Mouse (Mus musculus): ENCODE measurements around the gene Aldh1l1.

Aldh1l1 gene

DNA sequence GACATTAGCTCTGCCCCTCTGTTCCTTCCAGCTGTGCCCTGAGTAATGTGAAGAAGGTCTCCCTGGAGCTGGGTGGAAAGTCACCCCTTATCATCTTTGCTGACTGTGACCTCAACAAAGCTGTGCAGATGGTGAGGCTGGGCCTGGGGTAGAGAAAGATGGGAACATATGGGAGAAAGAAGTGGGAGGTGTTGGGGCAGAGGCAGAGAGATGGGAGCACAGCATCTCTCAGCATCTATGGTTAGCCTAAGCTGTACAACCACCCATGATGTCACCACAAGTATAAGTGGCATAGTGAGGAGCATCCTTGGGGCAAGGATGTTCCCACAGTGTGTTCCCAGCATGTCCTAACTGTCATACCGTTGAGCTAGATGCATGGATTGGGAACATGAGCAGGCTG lies 104.5 kb downstream of the Aldh1l1 start:
- DNase-seq (ENCODE audit: low spot score in 2 of 2) = no peak

DNA sequence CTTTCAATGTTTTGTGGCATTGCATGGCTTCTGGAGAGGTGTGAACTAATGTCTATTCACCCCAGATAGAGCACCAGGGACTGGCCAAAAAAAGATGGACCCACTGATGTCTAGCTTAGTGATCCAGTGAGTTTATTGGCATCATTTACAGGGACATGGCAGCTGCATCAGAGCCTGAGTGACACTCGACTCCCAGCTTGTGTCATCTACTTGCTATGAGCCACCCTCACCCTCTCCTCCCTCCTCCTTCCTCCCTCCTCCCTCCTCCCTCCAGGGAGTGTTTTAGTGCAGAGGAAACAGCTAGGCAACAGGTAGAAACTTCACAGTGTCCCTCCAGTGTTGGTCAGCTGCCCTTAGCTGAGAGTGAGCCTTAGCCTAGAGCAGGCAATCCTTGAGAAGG lies 108.7 kb downstream of the Aldh1l1 start:
- no peak for DNase-seq (ENCODE audit: low spot score in 2 of 2)

DNA sequence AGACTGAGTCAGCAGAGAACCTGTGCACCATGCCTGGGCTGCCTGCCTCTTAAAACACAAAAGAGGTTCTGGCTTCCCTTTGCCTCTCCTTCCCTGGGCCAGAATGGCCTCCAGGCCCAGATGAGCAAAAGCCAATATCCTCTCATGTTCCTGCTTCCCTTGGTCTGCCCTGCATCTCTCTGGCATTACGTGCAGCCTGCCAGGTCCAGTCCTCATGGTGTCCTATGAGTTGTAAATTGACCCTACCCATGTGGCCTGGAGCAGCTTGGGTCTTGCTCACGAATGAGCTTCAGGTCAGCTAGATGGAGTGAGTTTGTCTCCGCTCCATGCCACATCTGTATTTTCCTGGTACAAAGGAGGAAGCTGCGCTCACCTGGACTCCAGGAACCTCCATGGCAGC lies 110.8 kb downstream of the Aldh1l1 start:
- no peak for DNase-seq (ENCODE audit: low spot score in 2 of 2)

DNA sequence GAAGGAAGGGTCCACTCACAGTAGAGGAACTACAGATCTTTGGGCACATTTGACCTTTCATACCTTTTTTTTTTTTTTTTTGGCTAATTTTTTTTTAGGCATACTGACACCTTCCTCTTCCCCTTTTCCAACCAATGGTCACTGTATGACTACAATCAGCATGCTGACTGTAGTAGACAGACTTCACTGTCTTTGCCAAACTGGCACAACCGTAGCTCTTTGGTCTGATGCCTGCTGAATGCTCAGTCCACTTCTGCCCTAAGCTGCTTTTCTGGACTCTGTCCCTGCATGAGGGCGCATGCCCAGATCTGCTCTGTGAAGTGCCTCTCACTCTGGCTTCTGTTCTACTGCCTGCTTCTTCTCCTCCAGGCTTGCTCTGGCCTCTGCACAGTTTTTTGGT lies 111.4 kb downstream of the Aldh1l1 start:
- peak; percentile 78 to 79 for DNase-seq (ENCODE audit: low spot score in 2 of 2)

DNA sequence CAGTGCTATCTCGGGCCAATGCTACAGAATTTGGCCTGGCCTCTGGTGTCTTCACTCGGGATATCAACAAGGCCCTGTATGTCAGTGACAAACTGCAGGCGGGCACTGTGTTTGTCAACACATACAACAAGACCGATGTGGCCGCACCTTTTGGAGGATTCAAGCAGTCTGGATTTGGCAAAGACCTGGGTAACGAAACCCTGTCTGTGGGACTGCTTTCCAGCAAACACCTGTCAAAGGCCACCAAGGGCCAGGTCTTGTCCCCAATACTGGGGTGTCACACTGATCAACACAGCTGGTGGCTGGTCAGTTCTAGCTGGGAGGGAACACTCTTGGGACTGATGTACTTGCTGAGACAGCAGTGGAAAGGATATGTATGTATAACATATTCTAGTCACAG lies 112.0 kb downstream of the Aldh1l1 start:
- no peak for DNase-seq (ENCODE audit: low spot score in 2 of 2)

DNA sequence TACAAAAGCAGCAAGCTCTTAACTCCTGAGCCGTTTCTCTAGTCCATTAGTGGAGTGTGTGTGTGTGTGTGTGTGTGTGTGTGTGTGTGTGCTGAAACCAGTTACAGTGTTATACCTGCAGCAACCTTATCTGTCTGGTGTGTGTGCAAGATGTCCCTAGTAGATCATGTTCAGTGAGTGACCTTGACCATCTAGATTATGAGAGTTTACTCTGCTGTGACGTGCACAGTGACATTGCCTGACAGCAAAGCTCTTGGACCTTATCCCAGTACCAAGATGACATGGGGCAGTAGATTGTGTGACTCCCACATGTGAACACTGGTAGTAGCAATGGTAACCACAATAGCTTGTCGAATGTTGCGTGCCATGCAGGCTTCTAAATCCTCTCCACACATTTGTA lies 114.1 kb downstream of the Aldh1l1 start:
- no peak for DNase-seq (ENCODE audit: low spot score in 2 of 2)

DNA sequence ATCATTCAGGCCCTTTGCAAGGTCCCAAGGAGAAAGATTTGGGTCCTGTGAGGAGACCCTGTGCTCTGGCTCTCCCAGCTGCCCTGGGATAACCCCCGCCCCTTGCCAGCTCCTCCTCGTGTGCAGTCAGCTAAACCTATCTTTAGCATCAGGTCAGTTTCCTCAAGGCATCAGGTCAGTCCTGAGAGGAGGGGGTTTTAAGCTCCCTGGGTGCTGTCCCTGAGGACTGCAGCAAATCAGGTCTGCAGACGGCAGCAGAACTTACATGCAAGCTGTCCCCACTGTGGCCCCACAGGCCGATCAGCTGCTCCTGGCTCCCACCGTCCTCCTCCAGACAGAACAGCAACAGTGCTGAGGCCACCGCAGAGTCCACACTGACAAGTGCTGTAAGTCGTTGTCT lies 115.5 kb downstream of the Aldh1l1 start:
- no peak for DNase-seq (ENCODE audit: low spot score in 2 of 2)

DNA sequence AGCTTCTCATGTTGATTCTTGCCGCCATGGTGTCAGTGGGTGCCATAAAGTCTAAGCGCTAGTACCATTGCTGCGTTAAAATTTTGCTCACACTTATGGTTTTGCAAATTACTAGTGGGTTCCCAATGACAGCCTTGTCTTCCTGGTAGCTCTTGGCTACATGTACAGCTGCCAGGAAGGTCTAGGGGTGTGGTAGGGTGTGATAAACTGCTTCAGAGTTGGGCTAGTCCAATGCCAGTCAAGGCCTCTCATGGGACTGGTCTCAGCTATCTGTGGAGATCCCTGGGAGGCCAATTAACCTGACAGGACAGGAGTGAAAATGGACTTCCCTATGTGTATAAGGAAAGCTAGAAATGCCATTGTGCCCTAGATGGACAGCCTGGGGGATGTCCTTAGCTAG lies 116.1 kb downstream of the Aldh1l1 start:
- no peak for DNase-seq (ENCODE audit: low spot score in 2 of 2)

DNA sequence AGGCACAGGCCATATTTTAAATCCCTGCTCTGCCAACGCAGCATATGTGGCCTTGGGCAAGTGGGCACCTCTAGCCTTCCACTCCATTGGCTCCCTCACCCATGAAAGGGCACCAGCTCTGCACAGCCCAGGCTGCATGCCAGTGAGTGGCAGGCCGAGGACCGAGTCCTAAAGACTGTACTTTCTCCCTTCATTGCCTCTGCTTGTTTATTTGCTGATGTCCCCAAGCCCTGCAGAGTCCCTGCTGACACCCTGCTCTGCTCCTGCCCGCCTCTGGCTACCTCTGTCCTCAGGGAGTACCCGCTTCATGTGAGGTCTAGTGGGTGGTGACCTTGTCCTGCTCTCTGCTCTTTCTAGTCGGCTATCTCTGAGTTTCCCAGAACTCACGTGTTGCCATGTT lies 116.9 kb downstream of the Aldh1l1 start:
- DNase-seq (ENCODE audit: low spot score in 2 of 2) = no peak

DNA sequence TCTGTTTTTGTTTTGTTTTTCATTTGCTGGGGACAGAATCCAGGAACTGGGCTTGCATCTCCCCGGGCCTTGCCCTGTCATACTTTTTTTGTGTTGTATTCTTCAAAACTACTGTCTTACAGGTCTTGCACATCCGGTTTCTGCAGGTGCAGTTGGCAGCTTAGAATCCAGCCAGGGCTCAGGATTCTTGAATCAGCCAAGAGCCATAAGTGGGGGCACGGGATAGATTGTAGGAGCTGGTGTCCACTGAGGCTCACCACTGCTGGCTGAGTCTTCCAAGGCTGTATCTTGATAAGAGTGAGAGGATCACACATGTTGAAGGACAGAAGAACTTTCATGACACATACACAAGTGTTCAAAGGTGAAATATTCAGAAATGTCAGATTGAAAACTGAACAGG lies 117.9 kb downstream of the Aldh1l1 start:
- DNase-seq (ENCODE audit: low spot score in 2 of 2) = no peak

DNA sequence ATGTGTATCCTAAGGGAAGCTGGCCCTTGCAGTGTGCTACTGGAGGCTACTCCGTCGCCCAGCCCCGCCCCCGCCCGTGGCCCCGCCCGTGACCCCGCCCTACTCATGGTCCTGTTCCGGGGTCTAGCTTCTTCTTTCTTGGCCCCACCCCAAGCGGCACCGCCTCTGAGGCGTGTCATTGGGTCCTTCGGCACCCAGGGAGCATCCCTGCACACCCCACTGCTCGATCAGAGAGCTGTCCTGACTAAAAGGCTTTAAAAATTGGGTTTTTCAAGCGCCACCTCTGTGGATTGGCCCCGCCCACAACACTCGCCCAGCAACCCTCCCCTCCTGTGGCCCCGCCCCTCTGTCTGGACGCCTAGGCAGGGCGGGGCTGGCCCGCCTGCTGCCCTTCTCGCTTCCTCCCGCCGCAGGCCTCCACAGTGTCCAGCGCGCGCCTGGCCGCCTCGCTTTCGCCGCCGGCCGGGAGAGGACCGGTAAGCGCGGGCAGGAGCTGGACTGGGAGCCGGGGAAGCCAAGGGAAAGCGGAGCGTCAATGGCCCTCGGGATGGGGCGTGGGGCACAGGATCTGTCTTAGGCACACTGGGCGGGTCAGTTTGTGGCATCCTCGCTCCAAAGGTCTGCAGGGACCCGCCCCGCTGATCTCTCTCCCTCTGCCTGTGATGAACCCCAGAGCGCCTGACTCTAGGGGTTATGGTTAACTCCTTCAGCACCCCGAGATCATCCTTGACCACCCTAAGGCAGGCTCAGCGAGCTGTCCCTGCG lies 118.5 kb downstream of the Aldh1l1 start, which contains the start of gene Slc41a3:
Slc41a3 (plus strand) TSS at position 193 of the 765 bp plus-strand sequence.
- peak; percentile 88 for DNase-seq (ENCODE audit: low spot score in 2 of 2)

DNA sequence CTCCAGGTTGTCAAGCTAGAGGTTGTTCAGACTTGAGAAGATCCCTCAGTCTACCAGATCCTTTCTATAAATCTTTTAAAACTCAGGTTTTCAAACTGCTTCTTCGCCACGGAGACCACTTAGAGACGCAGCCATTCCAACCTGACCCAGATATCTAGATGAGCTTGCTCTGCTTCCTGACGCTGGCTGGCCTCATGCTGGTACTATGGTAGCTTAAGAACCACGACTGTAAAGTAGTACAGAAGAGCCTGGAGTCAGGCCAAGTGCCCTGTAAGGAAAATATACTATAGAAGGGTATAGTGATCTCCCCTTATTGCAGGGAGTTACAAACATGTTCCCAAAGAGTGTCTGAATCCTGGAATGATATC lies 119.1 kb downstream of the Aldh1l1 start:
- DNase-seq (ENCODE audit: low spot score in 2 of 2) = peak in 1 of 2 experiments; percentile 39

DNA sequence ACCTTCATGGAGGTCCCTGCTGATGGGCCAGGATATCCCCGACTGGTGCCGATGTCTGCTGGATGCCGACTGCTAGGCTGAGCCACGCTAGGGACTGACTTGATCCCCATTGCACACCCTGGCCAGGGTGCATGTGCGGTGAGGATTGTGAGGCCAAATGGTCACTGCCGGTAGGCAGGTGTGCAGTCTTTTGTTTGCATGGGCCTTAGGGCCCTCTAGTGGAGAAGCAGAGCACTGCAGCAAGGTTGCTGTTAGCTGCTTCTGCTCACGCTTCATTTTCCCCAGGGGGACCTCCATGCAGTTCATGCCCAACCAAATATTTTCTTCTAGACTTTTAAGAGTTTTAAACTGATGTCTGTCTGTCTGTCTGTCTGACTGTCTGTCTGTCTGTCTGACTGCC lies 120.3 kb downstream of the Aldh1l1 start:
- DNase-seq (ENCODE audit: low spot score in 2 of 2) = peak; percentile 49 to 66

DNA sequence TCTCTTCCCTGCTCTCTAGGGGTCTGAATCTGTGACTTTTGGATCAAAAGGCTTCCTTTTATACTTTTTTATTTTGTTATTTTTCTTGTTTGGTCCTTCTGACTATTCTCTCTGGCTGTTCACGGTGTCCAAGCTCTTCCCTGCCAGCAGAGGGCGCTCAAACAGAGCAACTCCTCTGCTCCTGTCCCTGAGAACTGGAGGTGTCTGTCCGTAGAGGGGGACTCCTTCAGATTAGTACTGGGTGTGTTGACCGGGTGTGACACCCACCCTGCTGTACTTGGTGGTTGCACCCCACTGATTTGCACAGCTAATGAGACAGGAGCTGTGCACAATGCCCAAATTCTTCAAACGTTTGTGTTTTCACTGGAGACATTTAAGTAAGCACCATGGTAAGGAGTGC lies 121.0 kb downstream of the Aldh1l1 start:
- DNase-seq (ENCODE audit: low spot score in 2 of 2) = peak; percentile 45 to 70

DNA sequence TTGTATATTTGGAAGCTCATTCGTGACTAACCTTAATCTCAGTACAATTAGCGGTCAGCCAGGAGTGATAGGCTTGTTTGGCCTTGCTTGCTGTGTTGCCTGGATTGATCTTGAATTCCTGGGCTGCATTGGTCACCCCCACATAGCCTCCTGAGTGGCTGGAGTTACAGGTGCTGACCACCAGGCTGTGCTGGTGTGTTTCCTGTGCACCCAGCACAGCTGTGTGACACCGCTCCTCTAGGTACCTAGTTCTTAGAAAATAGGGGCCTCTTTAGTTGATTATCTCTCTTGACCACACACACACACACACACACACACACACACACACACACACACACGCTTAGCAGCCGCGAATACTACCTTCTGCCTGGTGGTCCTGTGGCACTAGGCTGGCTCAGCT lies 122.0 kb downstream of the Aldh1l1 start:
- no peak for DNase-seq (ENCODE audit: low spot score in 2 of 2)

DNA sequence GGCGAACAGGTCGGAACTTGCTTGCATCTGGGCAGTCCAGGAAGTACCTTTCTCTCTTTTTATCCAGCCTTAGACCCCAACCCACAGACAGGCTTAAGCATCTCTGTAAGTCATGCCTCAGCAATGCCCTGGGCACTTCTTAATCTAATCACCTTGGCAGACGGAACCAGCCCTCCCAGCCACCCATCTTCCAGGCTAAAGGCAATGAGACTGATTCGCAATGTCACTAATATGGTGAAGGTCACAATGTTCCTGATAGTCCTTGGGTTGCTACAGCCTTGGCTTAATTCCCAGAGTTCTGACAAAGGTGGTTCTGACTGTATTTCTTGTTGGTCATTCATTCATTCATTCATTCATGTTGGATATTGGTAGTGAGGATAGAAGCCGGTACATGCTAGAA lies 124.0 kb downstream of the Aldh1l1 start:
- no peak for DNase-seq (ENCODE audit: low spot score in 2 of 2)

DNA sequence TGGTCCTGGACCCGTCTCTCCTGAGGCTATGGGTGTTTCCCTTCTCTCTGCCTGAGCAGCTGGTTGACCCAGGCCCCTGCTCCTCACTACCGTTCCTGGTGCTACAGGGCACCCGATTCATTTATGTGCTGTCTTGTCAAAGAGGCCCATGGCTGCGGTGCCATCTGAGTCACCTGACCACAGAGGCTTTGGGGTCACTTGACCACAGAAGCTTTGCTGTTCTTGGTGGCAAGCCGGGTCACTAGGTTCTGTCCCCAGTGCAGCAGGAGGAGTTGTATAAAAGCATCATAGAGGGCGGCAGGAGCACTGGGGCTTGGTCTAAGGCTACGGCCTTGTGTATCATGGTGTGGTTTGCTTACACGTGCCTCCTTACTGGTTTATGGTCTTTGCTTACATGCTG lies 127.0 kb downstream of the Aldh1l1 start:
- DNase-seq (ENCODE audit: low spot score in 2 of 2) = no peak

DNA sequence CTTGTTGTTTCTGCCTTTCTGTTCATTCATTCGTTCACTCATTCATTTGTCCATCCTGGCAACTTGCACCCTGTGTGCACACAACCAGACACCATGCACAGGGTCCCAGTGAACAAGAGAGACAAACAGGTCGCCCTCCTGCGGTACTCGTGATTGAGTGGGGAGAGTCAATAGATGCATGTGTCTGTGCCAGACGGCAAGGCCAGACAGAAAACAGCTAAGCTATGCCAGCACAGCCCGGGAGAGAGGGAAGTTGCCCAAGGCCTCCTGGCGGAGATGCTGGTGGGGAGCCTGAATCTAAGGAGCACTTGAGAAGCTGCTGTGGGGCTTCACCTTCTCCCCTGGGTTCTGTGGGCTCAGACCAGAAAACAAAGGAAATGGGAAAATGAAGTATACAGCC lies 129.1 kb downstream of the Aldh1l1 start:
- DNase-seq (ENCODE audit: low spot score in 2 of 2) = peak; percentile 42 to 47

DNA sequence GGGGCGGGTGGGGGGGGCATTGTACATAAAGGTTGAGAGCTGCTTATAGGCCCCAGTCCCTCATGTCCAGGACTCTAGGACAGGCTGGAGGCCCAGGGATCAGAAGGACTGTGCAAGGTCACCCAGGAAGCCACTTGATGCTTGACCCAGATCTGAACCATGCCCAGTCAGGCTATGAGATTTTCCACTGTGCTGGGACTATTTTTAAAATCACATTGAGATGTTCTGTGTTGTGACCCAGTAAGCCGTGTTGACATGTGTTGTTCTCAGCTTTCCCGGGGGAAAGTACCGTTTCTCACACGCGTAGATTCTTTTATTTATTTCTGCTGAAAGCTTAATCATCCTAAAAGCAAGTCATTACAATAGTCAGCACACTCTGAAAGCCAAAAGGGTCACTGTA lies 129.8 kb downstream of the Aldh1l1 start:
- DNase-seq (ENCODE audit: low spot score in 2 of 2) = no peak

DNA sequence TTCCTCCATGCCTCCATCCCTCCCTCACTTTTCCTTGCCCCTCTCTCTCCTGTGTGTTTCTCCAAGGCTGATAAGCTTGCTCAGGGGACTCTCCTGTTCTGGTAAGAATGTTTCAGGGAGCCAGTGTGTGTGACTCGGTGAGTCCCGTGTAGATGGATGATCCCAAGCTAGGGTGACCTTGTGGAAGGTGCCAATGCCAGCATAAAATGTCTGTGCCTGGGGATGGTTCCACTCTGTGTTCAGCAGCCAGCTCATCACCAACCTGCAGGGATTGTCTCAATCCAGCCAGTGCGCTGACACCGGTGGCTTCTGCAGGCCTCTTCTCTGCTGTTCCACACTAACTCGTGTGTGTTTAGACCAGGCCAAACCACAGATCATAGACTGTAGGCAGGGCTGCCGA lies 130.3 kb downstream of the Aldh1l1 start:
- DNase-seq (ENCODE audit: low spot score in 2 of 2) = no peak

DNA sequence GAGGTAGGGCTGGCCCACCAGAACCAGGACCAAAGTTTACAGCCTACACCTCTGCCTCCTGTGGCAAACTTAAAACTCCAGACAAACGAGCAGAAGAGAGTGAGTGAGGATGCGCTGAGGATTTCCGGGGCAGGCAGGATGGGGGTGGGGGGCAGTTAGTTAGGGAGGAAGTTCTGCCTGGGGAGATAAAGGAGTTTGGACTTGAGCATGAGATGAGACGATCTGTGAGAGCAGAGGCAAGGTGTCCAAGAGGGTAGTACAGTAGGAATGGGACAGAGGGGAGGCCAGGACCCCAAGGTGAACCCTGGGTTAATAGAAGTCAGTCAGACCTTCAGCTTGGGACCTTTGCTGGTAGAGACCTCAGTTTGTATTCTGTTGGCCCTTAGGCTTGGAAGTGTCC lies 132.0 kb downstream of the Aldh1l1 start:
- no peak for DNase-seq (ENCODE audit: low spot score in 2 of 2)

DNA sequence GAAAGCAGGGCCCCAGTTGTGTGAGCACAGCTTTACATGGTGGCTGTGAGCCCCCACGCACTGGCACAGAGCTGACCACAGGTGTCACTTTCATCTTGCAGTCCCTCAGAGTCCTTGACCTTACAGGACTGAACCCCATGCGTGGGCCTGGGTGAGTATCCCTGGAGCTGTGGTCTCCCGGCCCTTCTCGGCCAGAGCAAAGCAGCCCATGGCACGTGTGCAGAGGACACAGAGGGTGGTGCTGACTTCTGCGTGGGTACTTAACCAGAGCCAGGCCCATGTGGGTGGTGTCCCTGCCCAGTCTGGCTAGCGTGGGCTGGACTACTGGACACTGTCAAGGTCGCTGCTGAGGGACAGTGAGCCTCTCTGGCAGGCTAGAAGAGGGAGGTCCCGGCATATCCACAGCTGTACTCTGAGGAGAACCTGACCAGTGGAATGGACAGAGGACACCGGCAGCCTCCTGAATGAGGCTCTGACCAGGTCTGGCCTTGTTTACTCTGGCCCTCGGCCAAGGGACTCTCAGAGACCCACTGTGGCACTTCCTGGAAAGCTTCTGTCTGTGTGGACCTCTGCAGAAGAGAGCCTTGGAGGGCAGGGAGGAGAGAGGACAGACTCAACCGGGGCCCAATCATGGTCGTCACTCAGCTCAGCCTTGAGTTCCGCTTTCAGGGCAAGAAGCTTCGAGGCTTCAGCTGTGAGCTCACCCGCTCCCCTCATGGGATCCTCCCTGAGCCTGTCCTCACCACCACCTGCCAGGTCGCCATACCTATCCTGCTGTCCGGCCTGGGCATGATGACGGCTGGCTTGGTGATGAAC lies 132.8 kb downstream of the Aldh1l1 start:
- peak; percentile 50 to 64 for DNase-seq (ENCODE audit: low spot score in 2 of 2)

DNA sequence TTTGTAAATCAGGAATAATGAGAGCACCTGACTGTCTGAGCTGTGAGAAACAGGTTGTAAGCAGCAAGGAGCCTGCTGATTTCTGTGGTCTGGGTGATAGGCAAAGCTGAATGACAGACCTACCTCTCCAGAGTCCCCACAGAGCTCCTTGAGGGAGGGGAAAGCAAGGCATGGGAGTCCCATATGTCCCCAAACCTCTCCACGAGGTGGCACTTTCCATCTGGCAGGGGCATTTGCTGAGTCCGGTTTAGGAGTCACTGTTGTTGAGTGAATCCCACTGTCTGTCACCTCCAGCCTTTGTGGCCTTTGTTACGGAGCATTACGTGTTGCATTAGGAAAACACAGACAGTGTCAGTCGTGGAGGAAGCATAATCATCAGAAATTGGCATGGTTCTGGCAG lies 133.7 kb downstream of the Aldh1l1 start:
- DNase-seq (ENCODE audit: low spot score in 2 of 2) = no peak

Measured in right cerebral cortex, postnatal 10 days (tissue).